Mouse (Mus musculus) thymus, adult 2 months (tissue): Measurements from ENCODE around the gene Anapc1. TPM values are rescaled to one million over a fixed set of nuclear protein-coding genes. Genes with fewer than 3 reads are reported as not detected.
A peak's percentile ranks its signal among the peaks of the same experiment; 100 is the strongest.

Source experiments
- DNase-seq: peaks from one replicate; pipeline ENCODE4 v3.0.0; 2021
- H3K27ac ChIP-seq: fragments of 200-500 bp; 2 replicates; pipeline ENCODE4 v1.5.1; 2012; ENCODE audit warnings: low read length, control low read depth; ENCODE audit not compliant: control insufficient read depth, insufficient read depth
- H3K27me3 ChIP-seq: fragments of 200-500 bp; 2 replicates; pipeline ENCODE4 v1.6.1; 2012; ENCODE audit warnings: mild to moderate bottlenecking, low read length, moderate library complexity, mixed read lengths; ENCODE audit not compliant: control insufficient read depth, insufficient read depth
- H3K36me3 ChIP-seq: fragments of 200-500 bp; 2 replicates; pipeline ENCODE4 v1.6.1; 2012; ENCODE audit warnings: mild to moderate bottlenecking, low read length, moderate library complexity; ENCODE audit not compliant: control insufficient read depth, insufficient read depth
- H3K4me1 ChIP-seq: fragments of 200-500 bp; replicated peaks from 2 replicates; pipeline ENCODE4 v1.6.1; 2012; ENCODE audit warnings: low read length; ENCODE audit not compliant: control insufficient read depth, insufficient read depth
- H3K4me3 ChIP-seq: fragments of 200-500 bp; 2 replicates; pipeline ENCODE4 v1.5.1; 2012; ENCODE audit warnings: mild to moderate bottlenecking, low read length, control low read depth, moderate library complexity; ENCODE audit not compliant: control insufficient read depth, insufficient read depth
- CTCF ChIP-seq: fragments of 200-500 bp; IDR thresholded peaks from 2 replicates; pipeline ENCODE4 v1.5.1; 2012; ENCODE audit warnings: mild to moderate bottlenecking, control low read depth, low read length, moderate library complexity, borderline replicate concordance; ENCODE audit not compliant: control insufficient read depth, poor library complexity, insufficient read depth; ENCODE audit errors: extremely low read depth
- POLR2A ChIP-seq: fragments of 200-500 bp; IDR thresholded peaks from 2 replicates; pipeline ENCODE4 v1.6.1; 2012; ENCODE audit warnings: mild to moderate bottlenecking, low read length, control low read depth, moderate library complexity; ENCODE audit not compliant: control insufficient read depth, poor library complexity, insufficient read depth; ENCODE audit errors: extremely low read depth
- WGBS: fragments of 180-500 bp; shearing (Covaris S2); methylation state at CpG from one replicate; pipeline ENCODE4 v1.1.7; 2018; 5-methylcytosine and 5-hydroxymethylcytosine counted together
- polyA plus RNA-seq: library from polyadenylated mRNA; depleted of rRNA; stranded (reverse); fragments of >200 nt; gene quantifications from 2 replicates; pipeline ENCODE4 v1.2.3, GENCODE M21; 2012; rRNA removed

Gene Anapc1
- 71.4 and 93.6 TPM in 2 replicates for polyA plus RNA-seq

- no peaks in the 10 kb centered on the region for H3K27me3 ChIP-seq
- H3K36me3 ChIP-seq: 0 out of 2 replicates have a peak, but pooled peaks cover 4% of the 10 kb centered on the region
- H3K4me3 ChIP-seq: peak within 1 kb of the TSS; percentile 96
- DNase-seq: peak; percentile 87
- H3K4me1 ChIP-seq: peaks cover 4% of the 10 kb centered on the region; the same call in 1 of the 2 replicates
- no peak within 1 kb of the TSS for H3K27ac ChIP-seq
- under 1% methylated on average over 58 of the region's 58 CpGs for WGBS
- TF ChIP-seq CTCF (no peak), POLR2A (peak; percentile 86)
These were observed at the start of gene Anapc1 for GRCm38 (mm10) chr2:128686921-128687557. Gene Anapc1 (minus strand): TSS chr2:128687391.

GRCm38 (mm10) chr2:128735089-128735488 is 47.9 kb upstream of the Anapc1 start:
- no peaks in the 10 kb centered on the region for H3K4me1 ChIP-seq
- H3K27ac ChIP-seq: no peak overlapping the region
- 29% methylated on average over 3 of the region's 3 CpGs for WGBS
- no peak overlapping the region for H3K4me3 ChIP-seq
- no peak for DNase-seq
- no peaks in the 10 kb centered on the region for H3K27me3 ChIP-seq
- no peak for TF ChIP-seq CTCF
- TF ChIP-seq POLR2A: no peak
- no peaks in the 10 kb centered on the region for H3K36me3 ChIP-seq

- no peak for TF ChIP-seq POLR2A
- TF ChIP-seq CTCF: no peak
- WGBS: 93% methylated on average over 1 of the region's 1 CpGs
- H3K36me3 ChIP-seq: no peaks in the 10 kb centered on the region
- H3K4me3 ChIP-seq: no peak overlapping the region
- DNase-seq: no peak
- H3K27me3 ChIP-seq: no peaks in the 10 kb centered on the region
- no peak overlapping the region for H3K27ac ChIP-seq
- no peaks in the 10 kb centered on the region for H3K4me1 ChIP-seq
These were observed 44.8 kb upstream of the Anapc1 start for GRCm38 (mm10) chr2:128731951-128732350.

- no peak overlapping the region for H3K4me3 ChIP-seq
- H3K36me3 ChIP-seq: no peaks in the 10 kb centered on the region
- TF ChIP-seq CTCF (no peak), POLR2A (no peak)
- DNase-seq: no peak
- H3K27me3 ChIP-seq: no peaks in the 10 kb centered on the region
- H3K4me1 ChIP-seq: no peaks in the 10 kb centered on the region
- 93% methylated on average over 10 of the region's 10 CpGs for WGBS
- H3K27ac ChIP-seq: no peak overlapping the region
These were observed 44.3 kb upstream of the Anapc1 start for GRCm38 (mm10) chr2:128731514-128731913.

- 95% methylated on average over 7 of the region's 7 CpGs for WGBS
- H3K4me1 ChIP-seq: no peaks in the 10 kb centered on the region
- no peaks in the 10 kb centered on the region for H3K36me3 ChIP-seq
- H3K4me3 ChIP-seq: no peak overlapping the region
- no peak for TF ChIP-seq CTCF
- TF ChIP-seq POLR2A: no peak
- H3K27me3 ChIP-seq: no peaks in the 10 kb centered on the region
- H3K27ac ChIP-seq: no peak overlapping the region
- DNase-seq: no peak
These were observed 42.0 kb upstream of the Anapc1 start for GRCm38 (mm10) chr2:128729141-128729540.

GRCm38 (mm10) chr2:128728066-128728465 is 40.9 kb upstream of the Anapc1 start:
- Histone ChIP-seq H3K36me3 (no peaks in the 10 kb centered on the region), H3K4me1 (no peaks in the 10 kb centered on the region), H3K4me3 (no peak overlapping the region), H3K27ac (no peak overlapping the region), H3K27me3 (no peaks in the 10 kb centered on the region)
- DNase-seq: no peak
- WGBS: 82% methylated on average over 4 of the region's 4 CpGs
- no peak for TF ChIP-seq POLR2A

- no peak overlapping the region for H3K27ac ChIP-seq
- no peak overlapping the region for H3K4me3 ChIP-seq
- no peak for DNase-seq
- TF ChIP-seq POLR2A (no peak), CTCF (no peak)
- H3K27me3 ChIP-seq: no peaks in the 10 kb centered on the region
- no peaks in the 10 kb centered on the region for H3K4me1 ChIP-seq
- no peaks in the 10 kb centered on the region for H3K36me3 ChIP-seq
- WGBS: 82% methylated on average over 3 of the region's 3 CpGs
These were observed 40.4 kb upstream of the Anapc1 start for GRCm38 (mm10) chr2:128727552-128727951.

- WGBS: 92% methylated on average over 7 of the region's 7 CpGs
- Histone ChIP-seq H3K4me3 (no peak overlapping the region), H3K27me3 (no peaks in the 10 kb centered on the region), H3K27ac (no peak overlapping the region), H3K36me3 (no peaks in the 10 kb centered on the region), H3K4me1 (no peaks in the 10 kb centered on the region)
- no peak for DNase-seq
- no peak for TF ChIP-seq CTCF
- TF ChIP-seq POLR2A: no peak
These were observed 39.4 kb upstream of the Anapc1 start for GRCm38 (mm10) chr2:128726626-128727025.
